ENCODE assay signal across 9 mouse cellular contexts in genomic region chr2:162131607-162132304, GRCm38 (mm10).
A peak's percentile ranks its signal among the peaks of the same experiment; 100 is the strongest.
DNase-seq lines count a peak whose midpoint lies in the region; ATAC-seq and TF ChIP-seq lines count a peak whose summit lies in the region.
"Had no signal": no experiment of that assay in that cellular context is flagged by ENCODE, and none has a peak within 500 bp of the region (broad histone marks: within the 10 kb centered on the region; RNA-seq: fewer than 3 reads in every experiment).

No protein-coding gene starts in this region.

- peak; percentile 9 to 12 for DNase-seq in heart, adult 18-20 months
- DNase-seq in heart, postnatal 4 days: no peak
- DNase-seq in kidney, postnatal 0 days (ENCODE audit: low spot score): peak; percentile 18
- no peak for DNase-seq in ovary, postnatal 14 days (ENCODE audit: low spot score)
- DNase-seq in urinary bladder, postnatal 10 days (ENCODE audit: low spot score): no peak
- no peak for DNase-seq in T-cell, adult 2 months (ENCODE audit: low spot score)
- DNase-seq: spleen, adult 18-20 months had no signal

- no peaks in the 10 kb centered on the region for H3K9me3 ChIP-seq in forebrain, embryonic 15.5 days
- H3K9me3 ChIP-seq in kidney, postnatal 0 days (replicated peaks; ENCODE audit: low read length): no peaks in the 10 kb centered on the region
- H3K9me3 ChIP-seq in midbrain, embryonic 15.5 days: no peaks in the 10 kb centered on the region

- ATAC-seq in forebrain, embryonic 15.5 days (replicated peaks): peak; percentile 78
- ATAC-seq in kidney, postnatal 0 days (replicated peaks; ENCODE audit: low FRiP score, low read depth): peak; percentile 85
- peak; percentile 70 for ATAC-seq in midbrain, embryonic 15.5 days (replicated peaks)

- WGBS in forebrain, embryonic 15.5 days: 21% methylated on average over 4 of the region's 4 CpGs
- 57% methylated on average over 4 of the region's 4 CpGs for WGBS in kidney, postnatal 0 days
- WGBS in midbrain, embryonic 15.5 days: 56% methylated on average over 4 of the region's 4 CpGs

- H3K4me1 ChIP-seq in forebrain, embryonic 15.5 days: 0 out of 2 replicates have a peak, but pooled peaks cover 2% of the 10 kb centered on the region
- no peaks in the 10 kb centered on the region for H3K4me1 ChIP-seq in kidney, postnatal 0 days (replicated peaks; ENCODE audit: insufficient read depth, low read length)
- no peaks in the 10 kb centered on the region for H3K4me1 ChIP-seq in midbrain, embryonic 15.5 days

- no peak overlapping the region for H3K9ac ChIP-seq in forebrain, embryonic 15.5 days (replicated peaks)
- no peak overlapping the region for H3K9ac ChIP-seq in kidney, postnatal 0 days (ENCODE audit: low read depth, low read length)
- no peak overlapping the region for H3K9ac ChIP-seq in midbrain, embryonic 15.5 days

- no peaks in the 10 kb centered on the region for H3K36me3 ChIP-seq in forebrain, embryonic 15.5 days
- no peaks in the 10 kb centered on the region for H3K36me3 ChIP-seq in kidney, postnatal 0 days (ENCODE audit: insufficient read depth, low read length)
- no peaks in the 10 kb centered on the region for H3K36me3 ChIP-seq in midbrain, embryonic 15.5 days (replicated peaks)

- H3K4me3 ChIP-seq in forebrain, embryonic 15.5 days: no peak overlapping the region
- no peak overlapping the region for H3K4me3 ChIP-seq in kidney, postnatal 0 days (replicated peaks; ENCODE audit: low read depth, low read length)
- no peak overlapping the region for H3K4me3 ChIP-seq in midbrain, embryonic 15.5 days

- H3K27ac ChIP-seq in forebrain, embryonic 15.5 days (replicated peaks): no peak overlapping the region
- H3K27ac ChIP-seq in kidney, postnatal 0 days: 0 out of 2 replicates have a peak overlapping the region, but pooled peaks have one; percentile 4
- peak overlapping the region; percentile 58; the same call in 1 of the 2 replicates for H3K27ac ChIP-seq in midbrain, embryonic 15.5 days

- H3K4me2 ChIP-seq in forebrain, embryonic 15.5 days (replicated peaks): no peak overlapping the region
- H3K4me2 ChIP-seq in kidney, postnatal 0 days (ENCODE audit: low read length): no peak overlapping the region
- H3K4me2 ChIP-seq in midbrain, embryonic 15.5 days: no peak overlapping the region

- peaks cover 23% of the 10 kb centered on the region; the same call in 1 of the 2 replicates for H3K27me3 ChIP-seq in forebrain, embryonic 15.5 days
- no peaks in the 10 kb centered on the region for H3K27me3 ChIP-seq in kidney, postnatal 0 days (ENCODE audit: insufficient read depth, low read length)
- no peaks in the 10 kb centered on the region for H3K27me3 ChIP-seq in midbrain, embryonic 15.5 days (replicated peaks)

- peak; percentile 12; the same call in 1 of the 2 replicates for TF ChIP-seq CTCF in kidney, postnatal 0 days (IDR thresholded peaks at IDR 0.05; ENCODE audit: low read depth)

Comparison
In these comparisons a context has a peak if more than half of its experiments do, and no peak if none do; other contexts are left out.
1. DNase-seq: peak in heart, adult 18-20 months (2 of 2) and kidney, postnatal 0 days (single experiment); none in heart, postnatal 4 days (single experiment), ovary, postnatal 14 days (single experiment), urinary bladder, postnatal 10 days (single experiment) and T-cell, adult 2 months (single experiment).
2. Peak in every context shown above with its lines, with median percentiles within 50 percentile points of each other: ATAC-seq.